Mouse (Mus musculus) CD4-positive naive resting alpha-beta T cell, adult 57 days (primary cell): ENCODE results near the gene Trpc6. TPM values are rescaled to one million over a fixed set of nuclear protein-coding genes. Genes with fewer than 3 reads are reported as not detected.

Experiments used
- total RNA-seq: library from RNA; stranded (reverse); gene quantifications from one replicate; pipeline ENCODE4 v1.2.4, GENCODE M21; 2023

The Trpc6 gene
- total RNA-seq: not detected

GRCm38 (mm10) chr9:8544041-8544794 is at the start of gene Trpc6:
Trpc6 (plus strand) TSS chr9:8544142.

